Mouse (Mus musculus): ENCODE measurements around the gene Atf3. TPM values are rescaled to one million over a fixed set of nuclear protein-coding genes. Genes with fewer than 3 reads are reported as not detected.

Gene Atf3
- polyA plus RNA-seq, 1 experiment from 2014 or later, result 3.7 TPM

DNA sequence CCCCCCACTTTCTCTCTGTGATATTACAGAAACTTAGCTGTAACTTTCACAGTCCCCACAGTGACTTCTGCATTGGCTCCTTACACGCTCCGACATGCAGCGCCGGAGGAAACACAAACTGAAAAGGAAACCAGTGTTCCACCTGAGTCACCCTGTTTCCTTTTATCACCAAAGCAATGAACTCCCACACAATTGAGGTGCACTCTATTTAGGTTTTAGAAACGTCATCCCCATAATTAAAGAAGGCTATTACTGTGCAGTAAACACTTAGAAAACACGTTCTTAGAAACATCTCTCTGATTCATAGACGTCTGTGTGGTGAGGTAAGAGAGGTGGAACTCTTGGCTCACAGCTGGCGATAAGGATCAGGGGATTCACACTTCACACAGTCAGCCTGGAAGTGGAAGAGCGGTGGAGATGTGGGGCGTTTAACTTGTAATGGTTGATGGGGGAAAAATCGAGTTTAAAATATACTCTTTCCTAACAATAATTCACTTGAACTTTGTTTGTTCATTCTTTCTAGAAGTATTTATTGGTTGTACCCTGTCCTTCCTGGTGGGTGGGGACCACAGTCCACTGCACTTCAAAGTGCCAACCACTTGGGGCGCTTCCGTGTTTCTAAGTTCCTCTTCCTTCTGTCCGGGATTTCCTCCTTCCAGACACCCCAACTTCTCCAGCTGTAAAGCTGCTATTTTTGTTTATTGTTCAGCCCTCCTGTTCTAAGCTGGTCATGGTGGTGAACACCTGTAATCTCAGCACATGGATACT, 24.0 kb downstream of the Atf3 start:
- DNase-seq (peak; percentile 59), ATAC-seq (ENCODE audit: insufficient read depth) (no peak)
- TF ChIP-seq CTCF (IDR thresholded peaks at IDR 0.05; ENCODE audit: low read depth), result peak; percentile 49
- H3K4me3 ChIP-seq (ENCODE audit: low read depth, low read length), result no peak overlapping the region
- no peaks in the 10 kb centered on the region for H3K36me3 ChIP-seq (ENCODE audit: insufficient read depth)
- no peak overlapping the region for H3K4me2 ChIP-seq
- H3K9ac ChIP-seq, result no peak overlapping the region
- WGBS, result 32% methylated on average over 14 of the region's 14 CpGs
- H3K9me3 ChIP-seq (ENCODE audit: low read depth, low read length), result no peaks in the 10 kb centered on the region
- no peaks in the 10 kb centered on the region for H3K4me1 ChIP-seq (ENCODE audit: insufficient read depth)
- H3K27ac ChIP-seq (ENCODE audit: low read depth), result no peak overlapping the region
- H3K27me3 ChIP-seq (ENCODE audit: insufficient read depth, low read length), result peaks cover 5% of the 10 kb centered on the region; the same call in 1 of the 2 replicates

DNA sequence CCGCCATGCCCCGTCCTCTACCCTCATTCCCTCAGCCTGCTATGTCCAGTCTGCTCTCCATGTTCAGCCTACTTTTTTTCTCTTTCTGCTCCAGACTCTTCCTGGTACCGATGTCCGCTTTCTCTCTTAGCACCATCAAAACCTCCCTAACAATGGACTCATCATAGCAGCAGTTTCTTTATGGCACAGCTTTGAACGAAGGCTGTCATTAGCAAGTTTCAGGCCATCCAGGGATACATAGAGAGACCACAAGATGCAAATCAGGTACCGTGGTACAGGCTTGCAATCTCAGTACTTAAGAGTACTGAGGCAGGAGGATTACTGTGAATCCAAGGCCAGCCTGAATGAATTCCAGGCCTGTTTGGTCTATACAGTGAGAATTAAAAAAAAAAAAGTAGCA, 25.1 kb downstream of the Atf3 start:
- WGBS, result 82% methylated on average over 6 of the region's 6 CpGs
- DNase-seq (no peak), ATAC-seq (ENCODE audit: insufficient read depth) (no peak)
- Histone ChIP-seq H3K27me3 (ENCODE audit: insufficient read depth, low read length) (peaks cover 13% of the 10 kb centered on the region), H3K4me2 (no peak overlapping the region), H3K27ac (ENCODE audit: low read depth) (no peak overlapping the region), H3K36me3 (ENCODE audit: insufficient read depth) (no peaks in the 10 kb centered on the region), H3K9me3 (ENCODE audit: low read depth, low read length) (no peaks in the 10 kb centered on the region), H3K4me1 (ENCODE audit: insufficient read depth) (no peaks in the 10 kb centered on the region), H3K4me3 (ENCODE audit: low read depth, low read length) (no peak overlapping the region), H3K9ac (no peak overlapping the region)
- no peak for TF ChIP-seq CTCF (IDR thresholded peaks at IDR 0.05; ENCODE audit: low read depth)

GRCm38 (mm10) chr1:191192213-191192612, 25.6 kb downstream of the Atf3 start:
- H3K27me3 ChIP-seq (ENCODE audit: insufficient read depth, low read length), result peaks cover 13% of the 10 kb centered on the region
- no peak overlapping the region for H3K4me3 ChIP-seq (ENCODE audit: low read depth, low read length)
- no peaks in the 10 kb centered on the region for H3K36me3 ChIP-seq (ENCODE audit: insufficient read depth)
- H3K9ac ChIP-seq, result no peak overlapping the region
- no peak for ATAC-seq (ENCODE audit: insufficient read depth)
- no peaks in the 10 kb centered on the region for H3K4me1 ChIP-seq (ENCODE audit: insufficient read depth)
- 50% methylated on average over 6 of the region's 6 CpGs for WGBS
- no peak overlapping the region for H3K4me2 ChIP-seq
- no peak overlapping the region for H3K27ac ChIP-seq (ENCODE audit: low read depth)
- no peak for TF ChIP-seq CTCF (IDR thresholded peaks at IDR 0.05; ENCODE audit: low read depth)
- H3K9me3 ChIP-seq (ENCODE audit: low read depth, low read length), result no peaks in the 10 kb centered on the region
- no peak for DNase-seq

DNA sequence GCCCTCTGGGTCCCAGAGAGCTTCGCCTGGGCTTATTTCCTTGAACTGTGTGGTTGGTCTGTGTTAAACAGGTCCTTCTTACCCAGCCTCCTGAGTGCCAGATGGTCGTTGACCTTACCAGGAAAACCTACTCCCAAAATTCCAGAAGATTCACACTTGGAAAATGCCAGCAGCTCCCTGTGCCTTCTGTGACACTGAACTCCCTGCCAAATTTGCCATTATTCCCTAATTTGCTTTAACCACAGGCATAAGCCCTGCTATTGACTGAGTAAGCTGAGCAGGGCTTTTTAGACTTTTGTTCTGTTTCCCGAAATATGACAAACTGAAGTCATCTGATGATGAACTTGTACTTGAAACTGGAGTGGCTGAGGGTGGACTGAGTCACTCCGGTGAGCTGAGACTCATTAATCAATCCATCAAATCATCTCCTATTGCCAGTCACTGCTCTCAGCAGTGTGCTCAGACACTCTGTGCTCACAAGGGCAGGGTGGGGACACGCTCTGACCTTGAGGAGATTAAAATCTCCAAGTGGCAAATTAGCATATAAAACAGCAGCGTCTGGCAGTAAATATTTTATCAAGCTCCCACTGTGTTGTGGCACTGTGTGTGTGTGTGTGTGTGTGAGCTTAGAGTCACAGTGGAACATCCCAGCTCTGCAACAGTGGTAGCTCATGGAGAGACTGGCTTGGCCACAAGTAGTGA, 28.0 kb downstream of the Atf3 start:
- no peaks in the 10 kb centered on the region for H3K36me3 ChIP-seq (ENCODE audit: insufficient read depth)
- H3K27ac ChIP-seq (ENCODE audit: low read depth), result no peak overlapping the region
- H3K9ac ChIP-seq, result no peak overlapping the region
- 35% methylated on average over 6 of the region's 6 CpGs for WGBS
- DNase-seq (no peak), ATAC-seq (ENCODE audit: insufficient read depth) (no peak)
- no peaks in the 10 kb centered on the region for H3K9me3 ChIP-seq (ENCODE audit: low read depth, low read length)
- no peak overlapping the region for H3K4me3 ChIP-seq (ENCODE audit: low read depth, low read length)
- H3K27me3 ChIP-seq (ENCODE audit: insufficient read depth, low read length), result peaks cover 35% of the 10 kb centered on the region
- peaks cover 14% of the 10 kb centered on the region for H3K4me1 ChIP-seq (ENCODE audit: insufficient read depth)
- no peak for TF ChIP-seq CTCF (IDR thresholded peaks at IDR 0.05; ENCODE audit: low read depth)
- H3K4me2 ChIP-seq, result no peak overlapping the region

DNA sequence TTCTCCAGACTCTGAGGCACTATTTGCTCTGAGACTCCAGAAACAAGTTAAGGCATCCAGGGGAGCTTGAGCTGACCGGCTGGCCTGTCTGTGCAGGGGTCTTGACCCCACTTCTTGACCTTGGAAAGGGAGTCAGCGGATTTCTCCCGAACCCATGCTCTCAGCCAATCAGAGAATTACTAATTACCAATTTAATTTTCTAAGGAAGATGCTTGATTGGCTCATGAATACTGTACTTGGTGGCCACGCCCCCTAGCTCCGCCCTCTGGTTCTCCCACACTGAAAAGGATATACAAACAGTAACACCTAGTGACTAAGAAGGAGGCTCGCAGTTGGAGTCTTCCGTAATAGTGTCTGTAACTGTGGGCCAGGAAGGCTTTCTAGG, 31.5 kb downstream of the Atf3 start:
- H3K4me3 ChIP-seq (ENCODE audit: low read depth, low read length), result no peak overlapping the region; the same call in 1 of the 2 replicates
- H3K36me3 ChIP-seq (ENCODE audit: insufficient read depth), result no peaks in the 10 kb centered on the region
- peak overlapping the region; percentile 99 for H3K4me2 ChIP-seq
- ATAC-seq (ENCODE audit: insufficient read depth), result no peak
- H3K27me3 ChIP-seq (ENCODE audit: insufficient read depth, low read length), result peaks cover 47% of the 10 kb centered on the region
- DNase-seq, result peak; percentile 60
- H3K9ac ChIP-seq, result peak overlapping the region; percentile 43; the same call in 1 of the 2 replicates
- TF ChIP-seq CTCF (IDR thresholded peaks at IDR 0.05; ENCODE audit: low read depth), result no peak
- no peaks in the 10 kb centered on the region for H3K9me3 ChIP-seq (ENCODE audit: low read depth, low read length)
- no peak overlapping the region for H3K27ac ChIP-seq (ENCODE audit: low read depth)
- peaks cover 21% of the 10 kb centered on the region for H3K4me1 ChIP-seq (ENCODE audit: insufficient read depth)
- 5% methylated on average over 7 of the region's 7 CpGs for WGBS

DNA sequence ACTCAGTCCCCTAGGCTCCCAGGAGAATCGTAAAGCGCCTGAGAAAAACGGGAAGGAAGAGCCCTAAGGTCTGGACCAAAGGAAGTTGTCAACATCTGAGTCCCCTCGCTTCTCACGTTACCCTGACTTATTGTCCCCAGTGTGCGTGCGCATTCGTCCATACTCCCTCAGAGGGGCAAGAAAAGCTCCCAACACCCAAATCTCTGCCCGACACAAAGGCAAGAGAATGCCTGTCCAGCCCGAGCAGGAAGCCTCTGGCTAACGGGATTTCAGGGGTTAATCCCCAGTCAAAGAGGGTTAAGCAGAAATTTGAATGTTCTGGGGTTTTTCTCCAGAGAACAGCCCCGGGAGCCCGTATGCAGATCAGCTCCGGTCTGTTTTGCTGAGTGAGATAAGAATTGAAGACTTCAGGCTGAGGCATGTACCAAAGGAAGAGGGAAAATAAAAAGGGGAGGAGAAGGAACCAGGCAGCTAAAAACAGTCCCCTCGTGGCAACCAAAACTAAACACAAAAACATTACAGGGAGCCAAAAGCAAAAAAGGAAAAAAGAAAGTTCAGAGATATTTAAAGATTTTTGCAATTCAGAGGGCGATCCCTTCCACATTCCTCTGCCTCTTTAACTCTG, 32.0 kb downstream of the Atf3 start:
- peaks cover 52% of the 10 kb centered on the region for H3K27me3 ChIP-seq (ENCODE audit: insufficient read depth, low read length)
- TF ChIP-seq CTCF (IDR thresholded peaks at IDR 0.05; ENCODE audit: low read depth), result no peak

DNA sequence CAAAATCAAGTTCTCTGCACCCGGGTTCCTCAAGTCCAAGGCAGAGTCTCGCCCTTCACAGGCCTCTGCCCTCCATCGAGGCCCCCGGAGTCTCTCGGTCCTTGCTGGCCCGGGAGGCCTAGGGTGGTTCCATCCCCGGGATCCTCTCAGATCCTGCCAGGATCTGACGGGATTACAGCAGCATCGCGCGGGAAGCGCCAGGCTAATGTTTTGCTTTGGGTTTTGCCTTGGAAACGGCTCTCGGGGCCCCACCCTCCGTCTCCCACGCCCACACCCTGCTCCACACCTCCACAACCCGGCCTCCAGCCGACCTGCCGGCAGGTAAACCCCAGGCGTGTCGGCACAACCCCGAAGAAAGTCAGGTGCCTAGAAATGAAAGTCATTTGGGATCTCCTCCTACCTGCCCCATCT, 33.0 kb downstream of the Atf3 start:
- DNase-seq (peak; percentile 44), ATAC-seq (ENCODE audit: insufficient read depth) (no peak)
- Histone ChIP-seq H3K4me1 (ENCODE audit: insufficient read depth) (peaks cover 24% of the 10 kb centered on the region), H3K27me3 (ENCODE audit: insufficient read depth, low read length) (peaks cover 58% of the 10 kb centered on the region), H3K9ac (peak overlapping the region; percentile 38), H3K4me3 (ENCODE audit: low read depth, low read length) (peak overlapping the region; percentile 60), H3K4me2 (peak overlapping the region; percentile 99), H3K27ac (ENCODE audit: low read depth) (no peak overlapping the region), H3K36me3 (ENCODE audit: insufficient read depth) (no peaks in the 10 kb centered on the region), H3K9me3 (ENCODE audit: low read depth, low read length) (no peaks in the 10 kb centered on the region)
- 1% methylated on average over 22 of the region's 22 CpGs for WGBS
- no peak for TF ChIP-seq CTCF (IDR thresholded peaks at IDR 0.05; ENCODE audit: low read depth)

More for the DNA sequence above, 32.0 kb downstream of the Atf3 start:
- ATAC-seq (ENCODE audit: insufficient read depth) (no peak), DNase-seq (peak; percentile 59)
- under 1% methylated on average over 16 of the region's 16 CpGs for WGBS
- no peaks in the 10 kb centered on the region for H3K36me3 ChIP-seq (ENCODE audit: insufficient read depth)
- no peaks in the 10 kb centered on the region for H3K9me3 ChIP-seq (ENCODE audit: low read depth, low read length)
- peak overlapping the region; percentile 43 for H3K9ac ChIP-seq
- peak overlapping the region; percentile 60 for H3K4me3 ChIP-seq (ENCODE audit: low read depth, low read length)
- H3K27ac ChIP-seq (ENCODE audit: low read depth), result no peak overlapping the region; the same call in 1 of the 2 replicates
- peaks cover 21% of the 10 kb centered on the region for H3K4me1 ChIP-seq (ENCODE audit: insufficient read depth)
- H3K4me2 ChIP-seq, result peak overlapping the region; percentile 99
